Mouse (Mus musculus) c-Kit-negative CD71-positive TER-119-positive erythroid progenitor cells, embryonic 14.5 days (primary cell): ENCODE results near the gene Praf2.

ENCODE experiments used
- DNase-seq: peaks from one replicate; pipeline ENCODE4 v3.0.0-alpha.2; 2013; ENCODE audit warnings: low read depth, low spot score

Praf2 gene

DNA sequence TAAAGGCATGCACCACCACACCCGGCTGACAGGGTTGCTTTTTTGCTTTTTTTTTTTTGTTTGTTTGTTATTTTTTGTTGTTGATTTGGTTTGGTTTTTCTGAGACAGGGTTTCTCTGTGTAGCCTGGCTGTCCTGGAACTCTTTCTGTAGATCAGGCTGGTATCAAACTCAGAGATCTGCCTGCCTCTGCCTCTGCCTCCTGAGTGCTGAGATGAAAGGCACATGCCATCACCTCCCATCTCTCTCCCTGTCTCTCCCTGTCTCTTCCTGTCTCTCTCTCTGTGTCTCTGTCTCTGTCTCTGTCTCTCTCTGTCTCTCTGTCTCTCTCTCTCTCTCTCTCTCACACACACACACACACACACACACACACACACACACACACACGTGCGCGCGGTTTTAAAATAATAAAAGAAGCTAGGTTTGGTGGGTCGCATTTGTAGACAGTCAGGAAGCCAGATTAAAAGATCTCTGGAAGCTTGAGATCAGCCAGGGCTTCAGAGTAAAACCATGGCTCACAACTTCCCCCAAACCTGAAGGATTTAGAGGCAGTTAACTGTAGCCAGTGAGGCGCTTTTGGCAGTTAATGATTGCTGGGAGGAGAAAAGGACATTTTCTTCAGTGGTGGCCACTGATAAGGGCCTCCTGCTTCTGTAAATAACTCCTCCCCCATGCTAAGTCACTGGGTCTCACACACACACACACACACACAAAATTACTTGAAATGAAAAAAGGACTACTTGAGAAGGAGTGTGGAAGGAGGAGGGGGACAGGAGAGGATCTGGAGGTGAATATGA, 50.4 kb downstream of the Praf2 start:
- no peak for DNase-seq

DNA sequence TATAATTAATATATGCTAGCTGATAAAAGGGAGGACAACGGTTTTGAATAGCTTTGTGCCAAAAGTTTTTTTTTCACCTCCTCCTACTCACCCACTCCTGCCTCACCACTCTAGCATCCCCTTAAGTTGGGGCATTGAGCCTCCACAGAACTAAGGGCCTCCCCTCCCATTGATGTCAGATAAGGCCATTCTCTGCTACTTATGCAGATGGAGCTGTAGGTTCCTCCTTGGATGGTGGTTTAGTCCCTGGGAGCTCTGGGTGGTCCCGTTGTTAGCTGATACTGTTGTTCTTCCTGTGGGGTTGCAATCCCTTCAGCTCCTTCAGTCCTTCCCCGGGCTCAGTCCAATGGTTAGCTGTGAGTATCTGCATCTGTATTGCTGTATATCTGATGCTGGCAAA, 51.1 kb downstream of the Praf2 start:
- DNase-seq, result no peak
